In genomic region chr3:127852722-127853121, GRCm38 (mm10) we compare ENCODE assay signal across 11 mouse cellular contexts. TPM values are rescaled to one million over a fixed set of nuclear protein-coding genes. Genes with fewer than 3 reads are reported as not detected.
A peak's percentile ranks its signal among the peaks of the same experiment; 100 is the strongest.
DNase-seq lines count a peak whose midpoint lies in the region; ATAC-seq and TF ChIP-seq lines count a peak whose summit lies in the region.
"Had no signal": no experiment of that assay in that cellular context is flagged by ENCODE, and none has a peak within 500 bp of the region (broad histone marks: within the 10 kb centered on the region; RNA-seq: fewer than 3 reads in every experiment).

No protein-coding gene starts in this region.

- 61% methylated on average over 9 of the region's 9 CpGs for WGBS in forebrain, embryonic 15.5 days
- WGBS in forebrain, embryonic 12.5 days = 81% methylated on average over 9 of the region's 9 CpGs
- WGBS in intestine, embryonic 14.5 days = 70% methylated on average over 9 of the region's 9 CpGs
- 74% methylated on average over 9 of the region's 9 CpGs for WGBS in intestine, postnatal 0 days
- WGBS in forebrain, postnatal 0 days = 50% methylated on average over 9 of the region's 9 CpGs

- TF ChIP-seq CTCF in intestine, postnatal 0 days (IDR thresholded peaks at IDR 0.05; ENCODE audit: low read depth) = no peak
- TF ChIP-seq CTCF in forebrain, postnatal 0 days (IDR thresholded peaks at IDR 0.05; ENCODE audit: low read depth) = no peak

- no peak overlapping the region for H3K9ac ChIP-seq in forebrain, embryonic 15.5 days (replicated peaks)
- H3K9ac ChIP-seq in forebrain, embryonic 12.5 days = no peak overlapping the region
- no peak overlapping the region for H3K9ac ChIP-seq in intestine, embryonic 14.5 days (ENCODE audit: low read length)
- no peak overlapping the region for H3K9ac ChIP-seq in intestine, postnatal 0 days (ENCODE audit: low read depth, low read length)
- no peak overlapping the region for H3K9ac ChIP-seq in forebrain, postnatal 0 days
- H3K9ac ChIP-seq: embryonic facial prominence, embryonic 12.5 days; heart, embryonic 12.5 days had no signal

- no peaks in the 10 kb centered on the region for H3K36me3 ChIP-seq in forebrain, embryonic 15.5 days
- H3K36me3 ChIP-seq in forebrain, embryonic 12.5 days (replicated peaks) = no peaks in the 10 kb centered on the region
- no peaks in the 10 kb centered on the region for H3K36me3 ChIP-seq in intestine, embryonic 14.5 days (ENCODE audit: control insufficient read depth, insufficient read depth, low read length)
- no peaks in the 10 kb centered on the region for H3K36me3 ChIP-seq in intestine, postnatal 0 days (ENCODE audit: control insufficient read depth, insufficient read depth)
- H3K36me3 ChIP-seq in forebrain, postnatal 0 days (ENCODE audit: insufficient read depth) = no peaks in the 10 kb centered on the region
- H3K36me3 ChIP-seq: embryonic facial prominence, embryonic 12.5 days; heart, embryonic 12.5 days; hindbrain, embryonic 10.5 days had no signal

- peaks cover 16% of the 10 kb centered on the region for H3K4me1 ChIP-seq in forebrain, embryonic 15.5 days
- H3K4me1 ChIP-seq in forebrain, embryonic 12.5 days = peaks cover 7% of the 10 kb centered on the region; the same call in 1 of the 2 replicates
- H3K4me1 ChIP-seq in intestine, embryonic 14.5 days (replicated peaks; ENCODE audit: control insufficient read depth, insufficient read depth, low read length) = no peaks in the 10 kb centered on the region
- H3K4me1 ChIP-seq in intestine, postnatal 0 days (replicated peaks; ENCODE audit: control insufficient read depth, insufficient read depth, low read length) = peaks cover 3% of the 10 kb centered on the region
- peaks cover 5% of the 10 kb centered on the region; the same call in 1 of the 2 replicates for H3K4me1 ChIP-seq in forebrain, postnatal 0 days (ENCODE audit: insufficient read depth)

- H3K4me3 ChIP-seq in forebrain, embryonic 15.5 days = no peak overlapping the region
- H3K4me3 ChIP-seq in forebrain, embryonic 12.5 days (replicated peaks) = no peak overlapping the region
- H3K4me3 ChIP-seq in intestine, embryonic 14.5 days (ENCODE audit: low read depth, low read length) = no peak overlapping the region
- no peak overlapping the region for H3K4me3 ChIP-seq in intestine, postnatal 0 days (ENCODE audit: low read depth, low read length)
- no peak overlapping the region for H3K4me3 ChIP-seq in forebrain, postnatal 0 days (ENCODE audit: low read depth, low read length)
- H3K4me3 ChIP-seq: embryonic facial prominence, embryonic 12.5 days; heart, embryonic 12.5 days; hindbrain, embryonic 10.5 days had no signal

- ATAC-seq in forebrain, embryonic 15.5 days (replicated peaks) = peak; percentile 75
- no peak for ATAC-seq in forebrain, embryonic 12.5 days (ENCODE audit: low FRiP score)
- ATAC-seq in intestine, embryonic 14.5 days (replicated peaks; ENCODE audit: low FRiP score, low TSS enrichment, low read depth) = no peak
- ATAC-seq in intestine, postnatal 0 days = no peak
- ATAC-seq in forebrain, postnatal 0 days = peak; percentile 84

- DNase-seq in intestine, embryonic 14.5 days (ENCODE audit: low spot score) = peak; percentile 47
- peak; percentile 55 for DNase-seq in layer of hippocampus, adult 9-11 months
- no peak for DNase-seq in layer of hippocampus, postnatal 25 days (ENCODE audit: extremely low spot score in 1 of 2, low spot score in 1 of 2)
- DNase-seq in forebrain, postnatal 0 days = peak; percentile 71
- no peak for DNase-seq in right cerebral cortex, postnatal 4 days

- no peaks in the 10 kb centered on the region for H3K9me3 ChIP-seq in forebrain, embryonic 15.5 days
- no peaks in the 10 kb centered on the region for H3K9me3 ChIP-seq in forebrain, embryonic 12.5 days
- H3K9me3 ChIP-seq in intestine, embryonic 14.5 days (ENCODE audit: control insufficient read depth, low read length) = no peaks in the 10 kb centered on the region
- H3K9me3 ChIP-seq in intestine, postnatal 0 days (ENCODE audit: control insufficient read depth) = no peaks in the 10 kb centered on the region
- no peaks in the 10 kb centered on the region for H3K9me3 ChIP-seq in forebrain, postnatal 0 days (ENCODE audit: low read length)
- H3K9me3 ChIP-seq: embryonic facial prominence, embryonic 12.5 days; heart, embryonic 12.5 days; hindbrain, embryonic 10.5 days had no signal

- H3K27me3 ChIP-seq in forebrain, embryonic 15.5 days = no peaks in the 10 kb centered on the region
- no peaks in the 10 kb centered on the region; the same call in 1 of the 2 replicates for H3K27me3 ChIP-seq in forebrain, embryonic 12.5 days
- no peaks in the 10 kb centered on the region for H3K27me3 ChIP-seq in intestine, embryonic 14.5 days (replicated peaks; ENCODE audit: control insufficient read depth, insufficient read depth, low read length)
- H3K27me3 ChIP-seq in intestine, postnatal 0 days (replicated peaks; ENCODE audit: control insufficient read depth, insufficient read depth, low read length) = no peaks in the 10 kb centered on the region
- H3K27me3 ChIP-seq in forebrain, postnatal 0 days (ENCODE audit: insufficient read depth, low read length) = no peaks in the 10 kb centered on the region
- H3K27me3 ChIP-seq: embryonic facial prominence, embryonic 12.5 days had no signal

- peak overlapping the region; percentile 78 for H3K27ac ChIP-seq in forebrain, embryonic 15.5 days (replicated peaks)
- no peak overlapping the region for H3K27ac ChIP-seq in forebrain, embryonic 12.5 days
- no peak overlapping the region for H3K27ac ChIP-seq in intestine, embryonic 14.5 days (ENCODE audit: low read depth)
- H3K27ac ChIP-seq in intestine, postnatal 0 days (ENCODE audit: low read depth, low read length) = no peak overlapping the region
- H3K27ac ChIP-seq in forebrain, postnatal 0 days (ENCODE audit: low read depth, low read length) = no peak overlapping the region
- H3K27ac ChIP-seq: embryonic facial prominence, embryonic 12.5 days had no signal

- H3K4me2 ChIP-seq in forebrain, embryonic 15.5 days (replicated peaks) = no peak overlapping the region
- no peak overlapping the region for H3K4me2 ChIP-seq in forebrain, embryonic 12.5 days
- H3K4me2 ChIP-seq in intestine, embryonic 14.5 days (ENCODE audit: low read length) = no peak overlapping the region
- H3K4me2 ChIP-seq in intestine, postnatal 0 days (replicated peaks; ENCODE audit: low read depth) = no peak overlapping the region
- H3K4me2 ChIP-seq in forebrain, postnatal 0 days (ENCODE audit: low read depth) = no peak overlapping the region

RNA-seq across cellular contexts. Expression of gene Ap1ar, which starts 15.4 kb away (rescaled TPM):
- 87.1 and 89.2 TPM in 2 replicates for polyA plus RNA-seq in forebrain, embryonic 15.5 days (2015; fragmentation: Nextera tagmentation; extraction: Ambion mirVana)
- 74.2 and 80.9 TPM in 2 replicates for polyA plus RNA-seq in forebrain, embryonic 12.5 days (2016; fragmentation: Nextera tagmentation; extraction: Ambion mirVana)
- 65.5 and 67.5 TPM in 2 replicates for polyA plus RNA-seq in intestine, embryonic 14.5 days (2014; fragmentation: Nextera tagmentation; extraction: Ambion mirVana)
- 99.6 and 108 TPM in 2 replicates for polyA plus RNA-seq in intestine, postnatal 0 days (2015; fragmentation: Nextera tagmentation; extraction: Ambion mirVana)
- 10 to 100 TPM; 74.9 to 77.4 TPM for total RNA-seq in layer of hippocampus, postnatal 25 days (2021)
- total RNA-seq in forebrain, postnatal 0 days (2014; rRNA removed) = 119 and 124 TPM in 2 replicates
- polyA plus RNA-seq in forebrain, postnatal 0 days (2015; fragmentation: Nextera tagmentation; extraction: Ambion mirVana) = 44.7 and 68.0 TPM in 2 replicates

RNA-seq across cellular contexts. Expression of gene Fam241a, which starts 43.4 kb away (rescaled TPM):
- polyA plus RNA-seq in forebrain, embryonic 15.5 days (2015; fragmentation: Nextera tagmentation; extraction: Ambion mirVana) = 10.0 and 10.7 TPM in 2 replicates
- polyA plus RNA-seq in forebrain, embryonic 12.5 days (2016; fragmentation: Nextera tagmentation; extraction: Ambion mirVana) = 7.3 and 8.5 TPM in 2 replicates
- 8.7 and 10.5 TPM in 2 replicates for polyA plus RNA-seq in intestine, embryonic 14.5 days (2014; fragmentation: Nextera tagmentation; extraction: Ambion mirVana)
- polyA plus RNA-seq in intestine, postnatal 0 days (2015; fragmentation: Nextera tagmentation; extraction: Ambion mirVana) = 17.8 and 18.9 TPM in 2 replicates
- 1 to 10 TPM; 3.1 TPM for total RNA-seq in layer of hippocampus, postnatal 25 days (2021)
- 7.4 and 15.5 TPM in 2 replicates for total RNA-seq in forebrain, postnatal 0 days (2014; rRNA removed)
- polyA plus RNA-seq in forebrain, postnatal 0 days (2015; fragmentation: Nextera tagmentation; extraction: Ambion mirVana) = 12.4 and 13.7 TPM in 2 replicates

Comparison
In these comparisons a context has a peak if more than half of its experiments do, and no peak if none do; other contexts are left out.
1. ATAC-seq: peak in forebrain, embryonic 15.5 days (single experiment) and forebrain, postnatal 0 days (single experiment); none in forebrain, embryonic 12.5 days (single experiment), intestine, embryonic 14.5 days (single experiment) and intestine, postnatal 0 days (single experiment).
2. DNase-seq: peak in intestine, embryonic 14.5 days (single experiment), layer of hippocampus, adult 9-11 months (single experiment) and forebrain, postnatal 0 days (single experiment); none in layer of hippocampus, postnatal 25 days (0 of 2) and right cerebral cortex, postnatal 4 days (single experiment).